In genomic region chr9:30810843-30811242, GRCm38 (mm10) we compare ENCODE assay signal across 16 mouse cellular contexts.
DNase-seq lines count a peak whose midpoint lies in the region; ATAC-seq and TF ChIP-seq lines count a peak whose summit lies in the region.
"Had no signal": no experiment of that assay in that cellular context is flagged by ENCODE, and none has a peak within 500 bp of the region (broad histone marks: within the 10 kb centered on the region; RNA-seq: fewer than 3 reads in every experiment).

No protein-coding gene starts in this region.

- H3K9ac ChIP-seq in midbrain, embryonic 14.5 days (replicated peaks; ENCODE audit: low read length): no peak overlapping the region
- no peak overlapping the region for H3K9ac ChIP-seq in midbrain, embryonic 11.5 days (ENCODE audit: low read length)
- no peak overlapping the region for H3K9ac ChIP-seq in hindbrain, embryonic 12.5 days
- H3K9ac ChIP-seq in liver, embryonic 11.5 days (ENCODE audit: low read depth, low read length): no peak overlapping the region
- H3K9ac ChIP-seq: intestine, embryonic 15.5 days; liver, embryonic 15.5 days had no signal

- no peak for TF ChIP-seq POLR2A in kidney, adult 2 months (IDR thresholded peaks at IDR 0.05; ENCODE audit: low read depth, low read length)

- H3K27me3 ChIP-seq in kidney, adult 2 months (replicated peaks; ENCODE audit: control insufficient read depth, insufficient read depth, low read length): no peaks in the 10 kb centered on the region
- H3K27me3 ChIP-seq in midbrain, embryonic 14.5 days (ENCODE audit: control insufficient read depth, insufficient read depth, low read length): no peaks in the 10 kb centered on the region
- H3K27me3 ChIP-seq in midbrain, embryonic 11.5 days (ENCODE audit: control insufficient read depth, insufficient read depth, low read length): no peaks in the 10 kb centered on the region
- no peaks in the 10 kb centered on the region for H3K27me3 ChIP-seq in hindbrain, embryonic 12.5 days
- no peaks in the 10 kb centered on the region for H3K27me3 ChIP-seq in liver, embryonic 11.5 days (replicated peaks; ENCODE audit: control insufficient read depth, insufficient read depth, low read length)
- H3K27me3 ChIP-seq: intestine, embryonic 15.5 days; liver, embryonic 15.5 days had no signal

- H3K36me3 ChIP-seq in kidney, adult 2 months (ENCODE audit: control insufficient read depth, insufficient read depth, low read length): no peaks in the 10 kb centered on the region
- no peaks in the 10 kb centered on the region for H3K36me3 ChIP-seq in midbrain, embryonic 14.5 days (ENCODE audit: control insufficient read depth, insufficient read depth, low read length)
- H3K36me3 ChIP-seq in midbrain, embryonic 11.5 days (ENCODE audit: control insufficient read depth, insufficient read depth, low read length): no peaks in the 10 kb centered on the region
- H3K36me3 ChIP-seq in hindbrain, embryonic 12.5 days: no peaks in the 10 kb centered on the region
- no peaks in the 10 kb centered on the region for H3K36me3 ChIP-seq in liver, embryonic 11.5 days (ENCODE audit: control insufficient read depth, insufficient read depth, low read length)
- H3K36me3 ChIP-seq: intestine, embryonic 15.5 days; liver, embryonic 15.5 days had no signal

- ATAC-seq in midbrain, embryonic 14.5 days (ENCODE audit: low FRiP score, low TSS enrichment): no peak
- ATAC-seq in midbrain, embryonic 11.5 days (ENCODE audit: low FRiP score): no peak
- no peak for ATAC-seq in hindbrain, embryonic 12.5 days (ENCODE audit: low FRiP score)
- ATAC-seq in liver, embryonic 11.5 days (replicated peaks; ENCODE audit: low FRiP score): no peak
- ATAC-seq: forebrain, embryonic 16.5 days; intestine, embryonic 15.5 days had no signal

- H3K4me1 ChIP-seq in kidney, adult 2 months (ENCODE audit: control insufficient read depth, insufficient read depth, low read length): no peaks in the 10 kb centered on the region
- H3K4me1 ChIP-seq in midbrain, embryonic 14.5 days (ENCODE audit: control insufficient read depth, insufficient read depth, low read length): no peaks in the 10 kb centered on the region
- H3K4me1 ChIP-seq in midbrain, embryonic 11.5 days (ENCODE audit: control insufficient read depth, insufficient read depth, low read length): peaks cover 2% of the 10 kb centered on the region; the same call in 1 of the 2 replicates
- H3K4me1 ChIP-seq in hindbrain, embryonic 12.5 days: peaks cover 3% of the 10 kb centered on the region; the same call in 1 of the 2 replicates
- H3K4me1 ChIP-seq in liver, embryonic 11.5 days (replicated peaks; ENCODE audit: control insufficient read depth, insufficient read depth, low read length): no peaks in the 10 kb centered on the region
- H3K4me1 ChIP-seq: liver, embryonic 15.5 days had no signal

- no peak overlapping the region for H3K4me3 ChIP-seq in kidney, adult 2 months (ENCODE audit: insufficient read depth, low read depth, low read length)
- H3K4me3 ChIP-seq in midbrain, embryonic 14.5 days (replicated peaks; ENCODE audit: low read depth, low read length): no peak overlapping the region
- H3K4me3 ChIP-seq in midbrain, embryonic 11.5 days (ENCODE audit: low read depth, low read length): no peak overlapping the region
- H3K4me3 ChIP-seq in hindbrain, embryonic 12.5 days: no peak overlapping the region
- H3K4me3 ChIP-seq in liver, embryonic 11.5 days (ENCODE audit: low read depth, low read length): no peak overlapping the region
- H3K4me3 ChIP-seq: gastrocnemius, adult 2 months; intestine, embryonic 15.5 days; liver, embryonic 15.5 days had no signal

- no peak overlapping the region for H3K4me2 ChIP-seq in midbrain, embryonic 14.5 days (ENCODE audit: low read length)
- H3K4me2 ChIP-seq in midbrain, embryonic 11.5 days: no peak overlapping the region
- H3K4me2 ChIP-seq in hindbrain, embryonic 12.5 days (replicated peaks): no peak overlapping the region
- H3K4me2 ChIP-seq in liver, embryonic 11.5 days: no peak overlapping the region
- H3K4me2 ChIP-seq: intestine, embryonic 15.5 days; liver, embryonic 15.5 days had no signal

- no peak overlapping the region for H3K27ac ChIP-seq in kidney, adult 2 months (ENCODE audit: insufficient read depth, low read depth, low read length)
- H3K27ac ChIP-seq in midbrain, embryonic 14.5 days (replicated peaks; ENCODE audit: low read depth, low read length): no peak overlapping the region
- H3K27ac ChIP-seq in midbrain, embryonic 11.5 days (ENCODE audit: low read depth, low read length): no peak overlapping the region
- H3K27ac ChIP-seq in hindbrain, embryonic 12.5 days: no peak overlapping the region
- H3K27ac ChIP-seq in liver, embryonic 11.5 days (ENCODE audit: low read depth, low read length): no peak overlapping the region
- H3K27ac ChIP-seq: gastrocnemius, adult 2 months; intestine, embryonic 15.5 days; liver, embryonic 15.5 days had no signal

- peak; percentile 14 for DNase-seq in kidney, adult 2 months
- DNase-seq in kidney, adult 8-10 months: no peak
- DNase-seq in midbrain, embryonic 14.5 days: peak; percentile 5
- DNase-seq in midbrain, embryonic 11.5 days (ENCODE audit: low spot score, missing footprints): no peak
- DNase-seq in forelimb bud, embryonic 11.5 days (ENCODE audit: low read depth, low spot score): peak; percentile 23
- no peak for DNase-seq in liver, embryonic 11.5 days (ENCODE audit: low spot score)
- DNase-seq: adrenal gland, postnatal 10 days; cerebellum, adult 18-20 months; gastrocnemius, adult 2 months; heart, adult 11 months; left cerebral cortex, postnatal 4 days; right cerebral cortex, postnatal 14 days had no signal

- 20% methylated on average over 1 of the region's 1 CpGs for WGBS in kidney, adult 2 months
- 14% methylated on average over 1 of the region's 1 CpGs for WGBS in midbrain, embryonic 14.5 days
- WGBS in midbrain, embryonic 11.5 days: 19% methylated on average over 1 of the region's 1 CpGs
- WGBS in hindbrain, embryonic 12.5 days: 25% methylated on average over 1 of the region's 1 CpGs
- WGBS in liver, embryonic 11.5 days: 3% methylated on average over 1 of the region's 1 CpGs

- no peaks in the 10 kb centered on the region for H3K9me3 ChIP-seq in midbrain, embryonic 14.5 days (ENCODE audit: control insufficient read depth, low read length)
- H3K9me3 ChIP-seq in midbrain, embryonic 11.5 days (ENCODE audit: control insufficient read depth, low read length): no peaks in the 10 kb centered on the region
- no peaks in the 10 kb centered on the region for H3K9me3 ChIP-seq in hindbrain, embryonic 12.5 days (replicated peaks)
- no peaks in the 10 kb centered on the region for H3K9me3 ChIP-seq in liver, embryonic 11.5 days (ENCODE audit: control insufficient read depth, low read length)
- H3K9me3 ChIP-seq: intestine, embryonic 15.5 days; liver, embryonic 15.5 days had no signal

- TF ChIP-seq CTCF in kidney, adult 2 months (conservative IDR thresholded peaks at IDR 0.05; ENCODE audit: insufficient read depth, insufficient read length, low read depth, low read length): no peak

Comparison
In these comparisons a context has a peak if more than half of its experiments do, and no peak if none do; other contexts are left out.
1. DNase-seq: peak in kidney, adult 2 months (single experiment), midbrain, embryonic 14.5 days (single experiment) and forelimb bud, embryonic 11.5 days (single experiment); none in kidney, adult 8-10 months (0 of 2), midbrain, embryonic 11.5 days (single experiment) and liver, embryonic 11.5 days (single experiment).